Mouse (Mus musculus) layer of hippocampus, adult 18-20 months (tissue): ENCODE results near the gene Olfr1336. TPM values are rescaled to one million over a fixed set of nuclear protein-coding genes. Genes with fewer than 3 reads are reported as not detected.
"Not testable (repeated sequence)": the region's sequence is repeated elsewhere in the genome, so short reads cannot be mapped to it uniquely, and the experiment has no call there.

Source experiments
- DNase-seq, 2 experiments: peaks; one replicate each; pipeline ENCODE4 v3.0.0; 2022; ENCODE audit warnings: low spot score in 2 of 2
- long read RNA-seq: library from polyadenylated mRNA; stranded (forward); transcript quantifications from one replicate; pipeline ENCODE4 v2.0.0, GENCODE M21; 2021
- total RNA-seq, 2 experiments: library from RNA; stranded (reverse); gene quantifications; 2 replicates each; pipeline ENCODE4 v1.2.3; 2021

Olfr1336 gene
- under 1 TPM in 1 of 2 experiments, not detected in 1; 0.05 TPM for total RNA-seq
- long read RNA-seq, result 0 reads

DNA sequence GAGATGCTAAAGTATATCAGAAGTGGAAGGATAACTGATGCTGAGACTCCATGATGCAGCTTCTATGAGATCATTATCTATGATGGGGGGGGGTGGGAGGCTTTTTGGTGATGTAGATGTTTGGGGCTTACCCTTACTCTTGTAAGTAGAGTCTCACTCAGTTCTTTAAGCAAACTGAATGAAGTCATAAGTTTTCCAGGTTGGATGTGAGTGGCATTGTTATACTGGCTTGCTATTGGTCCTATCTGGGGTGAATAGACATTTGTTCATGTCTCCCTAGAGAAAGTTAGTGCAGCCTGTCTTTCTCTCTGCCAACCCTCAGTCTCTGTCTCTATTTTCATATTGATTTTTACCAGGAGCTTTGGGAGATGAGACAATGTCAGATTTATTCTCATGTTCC, at the start of gene Olfr1336:
Gene Olfr1336 (plus strand): TSS at position 301 of the 400 bp plus-strand sequence.
- no peak for DNase-seq

- peak; percentile 25 to 80 for DNase-seq
Observed at GRCm38 (mm10) chr7:6410043-6410442, 45.9 kb upstream of the Olfr1336 start, which contains the start of gene Gm20715. TSS of gene Gm20715 (plus strand) at chr7:6410277.

DNA sequence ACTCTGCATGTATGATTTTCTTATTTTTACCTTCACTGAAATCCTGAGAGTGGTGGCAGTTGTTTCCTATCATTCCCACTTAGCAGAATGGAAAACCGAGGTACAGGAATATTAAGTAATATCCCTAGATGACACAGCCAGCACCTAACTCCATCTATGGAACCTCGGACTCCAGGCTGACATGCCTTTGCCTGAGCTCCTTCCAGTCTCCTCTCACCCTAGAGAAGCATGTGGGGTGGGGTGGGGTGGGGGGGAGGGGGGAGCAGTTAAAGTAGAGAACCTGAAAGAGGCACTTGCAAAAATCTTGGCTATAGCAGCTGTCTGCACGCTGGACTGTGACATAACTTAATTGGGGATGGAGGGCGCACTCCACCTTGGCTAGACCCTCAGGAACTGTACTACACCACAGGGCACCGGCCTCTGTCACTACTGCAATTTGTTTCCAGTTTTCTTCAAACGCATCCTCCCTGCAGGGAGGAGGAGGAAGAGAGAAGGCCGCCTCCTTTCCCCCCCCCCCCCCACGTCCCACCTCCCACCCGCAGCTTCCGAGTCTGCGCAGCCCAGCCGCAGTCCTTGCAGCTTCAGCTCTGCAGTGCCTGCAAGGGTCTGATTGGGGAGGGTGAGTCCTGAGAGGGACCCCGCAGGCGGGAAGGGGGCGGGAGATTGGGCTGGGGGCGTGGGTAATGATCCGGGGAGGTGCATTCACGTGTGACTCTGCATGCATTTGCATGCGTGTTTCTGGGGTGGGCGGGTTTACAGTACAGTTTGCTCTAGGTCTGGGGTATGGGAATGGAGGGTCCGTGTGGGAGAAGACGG, 41.1 kb upstream of the Olfr1336 start:
- peak; percentile 24 to 38 for DNase-seq

GRCm38 (mm10) chr7:6415442-6415787, 40.6 kb upstream of the Olfr1336 start:
- no peak for DNase-seq

- peak in 1 of 2 experiments; percentile 46 for DNase-seq
Observed at GRCm38 (mm10) chr7:6419894-6420293, 36.1 kb upstream of the Olfr1336 start.

GRCm38 (mm10) chr7:6429381-6429780, 26.6 kb upstream of the Olfr1336 start:
- no peak for DNase-seq

DNA sequence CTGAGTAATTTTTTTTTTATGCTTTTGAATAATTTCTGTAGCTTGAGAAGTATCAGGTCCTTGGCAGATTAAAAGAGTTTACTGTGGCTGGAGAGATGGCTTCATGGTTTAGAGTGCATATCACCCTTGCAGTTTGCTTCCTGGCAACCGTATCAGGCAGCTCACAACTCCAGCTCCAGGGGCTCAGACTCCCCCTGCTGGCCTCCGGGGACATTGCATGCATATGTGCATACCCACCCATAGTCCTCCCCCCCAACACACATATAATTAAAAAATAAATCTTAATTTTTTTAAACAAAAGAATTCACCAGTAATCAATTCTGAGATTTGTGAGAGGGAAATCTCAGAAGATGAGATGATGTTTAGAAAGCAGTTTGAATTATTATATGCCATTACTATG, 25.6 kb upstream of the Olfr1336 start:
- DNase-seq, result peak in 1 of 2 experiments; percentile 29

- no peak for DNase-seq
Observed at GRCm38 (mm10) chr7:6438388-6438787, 17.6 kb upstream of the Olfr1336 start, which contains the start of gene Olfr1344. TSS of gene Olfr1344 (plus strand) at chr7:6438688.

DNA sequence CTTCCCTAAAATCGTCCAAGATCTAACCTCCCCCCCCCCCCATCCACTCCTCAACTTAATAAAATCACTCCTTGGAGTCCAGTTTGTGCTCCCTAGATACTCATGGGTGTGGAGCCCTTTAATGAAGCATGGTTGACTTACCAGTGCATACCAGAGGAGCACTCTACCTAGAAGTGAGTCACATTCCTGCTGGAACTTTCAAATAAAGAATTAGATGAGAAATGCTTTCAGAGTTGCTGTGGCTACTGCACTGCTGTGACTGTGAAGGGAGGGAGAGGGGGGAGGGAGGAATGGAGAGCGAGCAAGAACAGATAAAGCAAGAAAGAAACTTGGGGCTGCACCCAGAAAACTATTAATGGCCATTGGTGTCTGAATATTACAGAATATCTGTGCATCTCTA, 14.8 kb upstream of the Olfr1336 start:
- no peak for DNase-seq

GRCm38 (mm10) chr7:6447771-6448170, 8.2 kb upstream of the Olfr1336 start:
- no peak for DNase-seq

GRCm38 (mm10) chr7:6456399-6456798, 431 bp downstream of the Olfr1336 start:
- DNase-seq, result no peak

DNA sequence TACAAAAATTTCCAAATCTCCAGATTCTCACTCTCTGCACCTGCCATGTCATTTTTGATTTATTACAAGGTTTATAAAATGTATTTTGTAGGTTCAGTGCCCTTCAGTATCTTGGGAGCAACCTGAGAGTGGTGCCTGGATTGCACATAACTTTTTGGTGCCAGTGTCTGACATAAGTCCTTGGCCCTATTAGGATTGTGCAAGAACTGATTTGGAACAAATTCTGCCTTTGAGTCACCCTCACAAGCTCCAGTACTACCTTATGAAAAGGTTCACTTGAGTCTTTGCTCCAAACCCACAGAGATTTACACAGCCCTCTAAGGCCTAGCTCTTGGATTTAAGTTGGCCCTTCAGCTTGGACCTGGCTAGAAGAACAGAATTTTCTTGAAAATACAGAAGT, 11.0 kb downstream of the Olfr1336 start, which contains the start of gene Olfr1346:
Gene Olfr1346 (plus strand): TSS at position 151 of the 400 bp plus-strand sequence.
- no peak for DNase-seq

GRCm38 (mm10) chr7:6477633-6478032, 21.7 kb downstream of the Olfr1336 start:
- not testable (repeated sequence) for DNase-seq

- DNase-seq, result no peak
Observed at GRCm38 (mm10) chr7:6486841-6487240, 30.9 kb downstream of the Olfr1336 start, which contains the start of gene Olfr5. TSS of gene Olfr5 (minus strand) at chr7:6486941.

GRCm38 (mm10) chr7:6499655-6500054, 43.7 kb downstream of the Olfr1336 start, which contains the start of gene Olfr1347:
TSS of gene Olfr1347 (minus strand) at chr7:6499755.
- DNase-seq, result no peak

DNA sequence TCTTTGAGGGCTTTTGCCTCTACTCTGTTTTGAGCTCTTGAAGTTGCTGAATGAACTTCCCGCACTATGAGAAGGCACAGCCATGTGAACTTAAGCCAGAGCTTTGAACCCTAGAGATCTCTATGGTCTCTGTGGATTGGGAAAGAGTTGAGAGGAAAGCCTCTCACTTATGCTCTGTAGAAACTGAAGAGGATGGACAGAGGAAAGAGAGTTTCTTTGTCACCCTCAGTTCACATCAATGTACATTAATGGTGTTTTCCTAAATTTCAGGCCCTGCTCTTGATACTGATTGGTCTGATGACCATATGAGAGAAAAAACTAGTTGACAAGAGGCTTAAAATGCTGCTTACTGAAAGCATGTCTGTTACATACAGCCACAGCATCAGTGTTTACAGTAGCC, 52.7 kb downstream of the Olfr1336 start, which contains the start of gene Olfr1348:
Gene Olfr1348 (minus strand): TSS at position 101 of the 400 bp plus-strand sequence.
- no peak for DNase-seq

Other genes starting within 250 kb of the Olfr1336 start
- not detected for gene Zscan5b, start 233.9 kb upstream of the Olfr1336 start, total RNA-seq
- not detected for gene Epp13, start 203.5 kb upstream of the Olfr1336 start, total RNA-seq
- 10 to 100 TPM; 17.0 to 19.5 TPM for gene Zfp667, start 169.6 kb upstream of the Olfr1336 start, total RNA-seq
- gene Zfp583, start 124.9 kb upstream of the Olfr1336 start, total RNA-seq, result 10 to 100 TPM in 1 of 2 experiments, 1 to 10 TPM in 1; 9.8 to 10.1 TPM
- 1 to 10 TPM; 6.2 to 6.3 TPM for gene Gm3854, start 112.4 kb upstream of the Olfr1336 start, total RNA-seq
- gene Zfp78, start 92.9 kb upstream of the Olfr1336 start, total RNA-seq, result 1 to 10 TPM; 4.8 to 6.9 TPM
- 1 to 10 TPM; 7.5 to 8.6 TPM for gene Zfp28, start 72.9 kb upstream of the Olfr1336 start, total RNA-seq
- 10 to 100 TPM; 20.3 to 21.6 TPM for gene Smim17, start 57.5 kb upstream of the Olfr1336 start, total RNA-seq
- gene Gm20715, start 45.9 kb upstream of the Olfr1336 start, total RNA-seq, result under 1 TPM; 0.42 to 0.61 TPM
- 1 to 10 TPM; 1.5 to 1.7 TPM for gene Olfr1344, start 17.5 kb upstream of the Olfr1336 start, total RNA-seq
- gene Olfr1346, start 10.9 kb downstream of the Olfr1336 start, total RNA-seq, result not detected
- gene Olfr5, start 30.8 kb downstream of the Olfr1336 start, total RNA-seq, result not detected
- not detected for gene Olfr1347, start 43.6 kb downstream of the Olfr1336 start, total RNA-seq
- not detected for gene Olfr1348, start 52.6 kb downstream of the Olfr1336 start, total RNA-seq
- not detected for gene Olfr1349, start 66.8 kb downstream of the Olfr1336 start, total RNA-seq
- not detected for gene Olfr1350, start 108.7 kb downstream of the Olfr1336 start, total RNA-seq
- gene Zim1, start 240.3 kb downstream of the Olfr1336 start, total RNA-seq, result 1 to 10 TPM; 6.5 to 8.3 TPM